Mouse (Mus musculus): Measurements from ENCODE around the gene Yrdc.

The Yrdc gene

GRCm38 (mm10) chr4:124850261-124850913 is at the start of gene Yrdc:
Yrdc (plus strand) TSS chr4:124850679.
- DNase-seq (ENCODE audit: low read depth, low spot score): peak; percentile 92

DNA sequence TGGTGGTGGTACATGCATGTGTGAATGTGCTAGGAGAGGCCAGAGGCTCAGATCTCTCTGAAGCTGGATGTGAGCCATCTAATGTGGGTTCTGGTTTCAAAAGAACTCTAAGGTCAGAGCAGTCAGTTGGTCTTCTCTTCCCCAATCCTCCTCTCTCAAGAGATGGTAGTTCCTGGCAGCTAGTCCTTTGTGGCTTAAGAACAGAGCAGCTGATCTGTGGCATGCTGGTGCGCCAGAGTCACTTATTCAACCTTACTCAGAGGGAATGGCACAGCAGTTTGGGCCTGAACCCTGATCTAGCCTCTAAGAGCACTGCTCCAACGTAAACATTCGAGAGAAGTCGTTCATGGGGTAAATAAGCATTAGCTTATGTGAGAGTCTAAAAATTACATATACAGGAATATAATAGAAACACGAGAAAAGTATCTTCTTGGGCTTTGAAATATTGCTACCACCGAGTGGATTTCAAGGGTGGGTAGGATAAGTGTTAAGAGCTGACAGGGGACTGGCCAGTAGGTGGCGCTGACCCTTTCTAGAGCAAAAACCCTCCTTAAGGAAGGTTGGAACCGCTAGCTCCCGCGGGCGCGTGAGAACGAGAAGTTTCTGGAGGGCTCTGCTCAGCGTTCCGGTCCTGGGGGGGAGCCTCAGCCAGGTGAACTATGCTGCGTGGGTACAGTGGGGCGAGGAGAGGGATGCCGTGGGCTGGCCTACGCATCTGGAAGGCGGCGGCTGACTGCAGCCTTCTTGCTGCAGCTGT is 48.7 kb upstream of the Yrdc start, which contains the start of gene Mtf1:
Gene Mtf1, plus strand, starts transcription at position 553 of the 757 bp plus-strand sequence.
- DNase-seq (ENCODE audit: low read depth, low spot score): peak; percentile 89

GRCm38 (mm10) chr4:124802309-124803260 is 47.9 kb upstream of the Yrdc start:
- peak; percentile 96 for DNase-seq (ENCODE audit: low read depth, low spot score)

DNA sequence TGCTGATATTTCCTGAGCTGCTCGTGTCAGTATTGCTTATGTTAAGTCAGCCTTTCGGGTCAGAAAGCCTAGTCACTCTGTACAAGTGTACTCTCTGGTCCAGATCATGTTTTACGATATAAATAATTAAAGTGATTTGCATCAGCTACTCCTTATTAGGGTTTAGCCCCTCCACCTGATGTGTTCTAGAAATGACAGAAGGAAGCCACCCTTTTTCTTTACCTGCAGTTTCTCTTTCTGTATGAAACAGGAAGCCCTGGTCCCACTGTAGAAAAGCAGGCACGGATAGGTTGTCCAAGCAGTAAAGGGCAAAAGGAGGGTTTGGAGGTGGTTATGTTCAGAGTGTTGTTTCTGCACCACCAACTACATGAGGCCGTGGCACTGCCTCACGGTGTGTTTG is 47.1 kb upstream of the Yrdc start:
- DNase-seq (ENCODE audit: low read depth, low spot score): no peak

- DNase-seq (ENCODE audit: low read depth, low spot score): no peak
These were observed 42.0 kb upstream of the Yrdc start for GRCm38 (mm10) chr4:124808511-124808910.

DNA sequence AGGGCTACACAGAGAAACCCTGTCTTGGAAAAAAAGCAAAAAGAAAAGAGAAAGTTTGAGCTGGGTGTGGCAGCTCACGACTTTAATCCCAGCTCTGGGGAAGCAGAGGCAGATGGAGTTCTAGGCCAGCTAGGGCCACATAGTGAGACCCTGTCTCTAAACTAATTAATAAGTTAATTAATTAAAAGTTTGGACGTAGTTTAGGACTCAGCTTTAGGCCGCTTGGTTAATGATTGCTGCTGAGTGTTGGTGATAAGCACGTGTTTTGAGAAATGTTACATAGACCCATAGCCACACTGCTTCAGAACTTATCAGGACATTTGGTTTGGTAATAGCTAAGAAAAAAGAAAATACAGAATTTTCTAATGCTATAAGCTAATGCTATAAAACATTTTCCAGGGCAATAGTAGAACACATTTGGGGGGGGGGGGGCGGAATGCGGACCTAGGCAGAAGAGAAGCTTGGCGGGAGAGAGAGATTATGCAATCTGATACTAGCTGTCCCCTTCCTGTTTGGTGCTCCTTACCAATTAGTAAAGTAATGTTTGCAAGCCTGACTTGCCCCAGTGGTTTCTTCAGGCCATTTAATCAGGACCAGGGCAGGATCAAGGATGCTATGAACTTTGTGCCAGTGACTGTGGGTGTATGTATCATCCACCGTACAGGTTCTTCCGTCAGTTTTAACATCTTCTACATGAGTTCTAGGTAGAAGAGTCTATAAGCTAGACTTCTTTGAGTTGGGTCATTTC is 41.2 kb upstream of the Yrdc start:
- DNase-seq (ENCODE audit: low read depth, low spot score): no peak

GRCm38 (mm10) chr4:124810056-124810455 is 40.4 kb upstream of the Yrdc start:
- DNase-seq (ENCODE audit: low read depth, low spot score): no peak

- no peak for DNase-seq (ENCODE audit: low read depth, low spot score)
These were observed 39.0 kb upstream of the Yrdc start for GRCm38 (mm10) chr4:124811347-124811975.

DNA sequence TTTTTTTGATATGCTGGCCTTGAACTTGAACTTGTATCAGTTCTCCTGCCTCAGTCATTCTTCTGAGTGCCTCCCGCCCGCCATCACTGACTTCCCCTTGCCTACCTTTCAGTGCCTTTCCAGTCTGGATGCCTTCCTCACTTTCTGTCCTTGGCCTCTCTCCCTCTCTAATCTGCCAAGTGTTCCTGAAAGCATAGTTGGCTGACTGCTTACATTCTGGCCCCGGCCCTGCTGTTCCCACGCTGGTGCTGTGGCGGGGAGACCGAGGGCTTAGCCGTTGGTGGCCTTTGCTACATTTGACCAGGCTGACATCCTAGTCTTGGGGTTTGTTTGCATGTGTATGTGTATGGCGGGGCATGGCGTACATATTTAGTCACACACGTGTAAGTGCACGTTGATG is 34.6 kb upstream of the Yrdc start:
- DNase-seq (ENCODE audit: low read depth, low spot score): no peak

DNA sequence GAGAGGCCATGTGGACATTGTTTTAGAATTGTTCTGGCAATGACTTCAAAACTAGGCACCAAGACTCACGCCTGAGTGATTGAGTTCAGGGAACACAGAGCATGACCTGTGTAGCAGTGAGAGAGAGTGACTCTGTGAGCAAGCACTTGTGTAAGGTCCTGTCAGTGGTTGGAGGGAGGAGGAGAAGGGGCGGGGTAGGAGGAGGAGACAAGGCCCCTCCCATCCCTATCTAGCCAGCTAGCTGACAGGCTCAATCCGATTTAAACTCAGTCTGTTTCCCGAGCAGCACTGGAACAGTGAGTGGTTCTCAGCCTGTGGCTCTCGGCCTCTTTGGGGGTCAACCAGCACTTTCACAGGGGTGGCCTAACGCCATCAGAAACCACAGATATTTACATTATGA is 32.7 kb upstream of the Yrdc start:
- DNase-seq (ENCODE audit: low read depth, low spot score): no peak

DNA sequence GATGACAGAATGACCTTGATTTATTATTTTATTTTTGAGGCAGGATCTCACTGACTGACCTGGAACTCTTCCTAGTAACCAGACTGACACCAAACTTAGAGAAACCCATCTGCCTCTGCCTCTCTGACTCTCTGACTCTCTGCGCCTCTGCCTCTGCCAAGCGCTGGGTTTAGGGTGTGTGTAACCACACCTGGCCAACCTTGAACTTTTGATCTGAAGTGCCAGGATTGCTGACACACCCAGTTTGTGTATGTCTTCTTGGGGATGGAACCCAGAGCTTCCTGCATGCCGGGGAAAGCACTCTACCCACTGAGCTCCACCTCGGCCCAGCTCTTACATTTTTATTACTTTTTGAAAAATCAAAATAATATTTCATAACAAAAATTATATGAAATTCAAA is 31.6 kb upstream of the Yrdc start:
- no peak for DNase-seq (ENCODE audit: low read depth, low spot score)

GRCm38 (mm10) chr4:124824967-124825366 is 25.5 kb upstream of the Yrdc start:
- DNase-seq (ENCODE audit: low read depth, low spot score): no peak

GRCm38 (mm10) chr4:124825371-124825965 is 25.0 kb upstream of the Yrdc start:
- no peak for DNase-seq (ENCODE audit: low read depth, low spot score)

- DNase-seq (ENCODE audit: low read depth, low spot score): no peak
These were observed 20.8 kb upstream of the Yrdc start for GRCm38 (mm10) chr4:124829671-124830070.

- DNase-seq (ENCODE audit: low read depth, low spot score): no peak
These were observed 17.7 kb upstream of the Yrdc start for GRCm38 (mm10) chr4:124832796-124833195.

DNA sequence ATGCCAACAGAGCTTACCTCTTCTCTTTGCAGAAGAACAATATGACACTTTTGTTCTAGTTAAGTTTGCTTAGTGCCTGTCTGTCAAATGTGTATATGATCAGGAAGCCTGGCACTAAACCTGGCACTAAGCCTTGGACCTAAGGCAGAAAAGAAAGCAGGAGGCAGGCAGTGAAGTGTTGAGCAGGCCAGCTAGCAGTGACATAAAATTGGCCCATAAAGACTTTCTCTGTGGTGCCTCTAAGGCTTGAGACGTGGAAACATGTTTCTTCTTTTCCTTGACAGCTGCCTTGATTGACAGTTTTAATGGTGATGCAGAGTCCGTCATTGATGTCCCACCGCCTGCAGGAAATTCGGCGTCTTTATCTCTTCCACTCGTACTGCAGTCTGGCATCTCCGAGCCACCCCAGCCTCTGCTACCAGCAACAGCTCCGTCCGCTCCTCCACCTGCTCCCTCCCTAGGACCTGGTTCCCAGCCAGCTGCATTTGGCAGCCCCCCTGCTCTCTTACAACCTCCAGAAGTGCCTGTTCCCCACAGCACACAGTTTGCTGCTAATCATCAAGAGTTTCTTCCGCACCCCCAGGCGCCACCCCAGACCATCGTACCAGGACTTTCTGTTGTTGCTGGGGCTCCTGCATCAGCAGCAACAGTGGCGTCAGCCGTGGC is 12.3 kb upstream of the Yrdc start:
- no peak for DNase-seq (ENCODE audit: low read depth, low spot score)

- no peak for DNase-seq (ENCODE audit: low read depth, low spot score)
These were observed 9.5 kb upstream of the Yrdc start for GRCm38 (mm10) chr4:124840998-124841397.

- no peak for DNase-seq (ENCODE audit: low read depth, low spot score)
These were observed 7.0 kb upstream of the Yrdc start for GRCm38 (mm10) chr4:124843493-124843892.

- DNase-seq (ENCODE audit: low read depth, low spot score): peak; percentile 61
These were observed 2.9 kb upstream of the Yrdc start for GRCm38 (mm10) chr4:124847573-124847972.

All from forelimb bud, embryonic 11.5 days (tissue).